Mouse (Mus musculus) neural tube, embryonic 11.5 days (tissue): Measurements from ENCODE around the gene Clcn7. TPM values are rescaled to one million over a fixed set of nuclear protein-coding genes. Genes with fewer than 3 reads are reported as not detected.

Experiments
- ATAC-seq: fragments of 200-750 bp; cut with Nextera tagmentation; 2 replicates; pipeline ENCODE4 v1.8.0; 2017; ENCODE audit warnings: moderate number of reproducible peaks, mild to moderate bottlenecking, moderate TSS enrichment, moderate library complexity; ENCODE audit not compliant: insufficient read depth, low FRiP score, low TSS enrichment
- DNase-seq: peaks from one replicate; pipeline ENCODE4 v3.0.0-alpha.2; 2015; ENCODE audit warnings: low spot score
- H3K27ac ChIP-seq: fragments of 300-500 bp; sonication (generic); 2 replicates; pipeline ENCODE4 v1.5.1; 2014; ENCODE audit warnings: low read depth, mild to moderate bottlenecking, low read length
- H3K27me3 ChIP-seq: fragments of 300-500 bp; sonication (generic); 2 replicates; pipeline ENCODE4 v1.6.1; 2014; ENCODE audit warnings: mild to moderate bottlenecking, low read length, mixed read lengths; ENCODE audit not compliant: control insufficient read depth, insufficient read depth
- H3K36me3 ChIP-seq: fragments of 300-500 bp; sonication (generic); 2 replicates; pipeline ENCODE4 v1.6.1; 2014; ENCODE audit warnings: mild to moderate bottlenecking, low read length, moderate library complexity, mixed read lengths; ENCODE audit not compliant: control insufficient read depth, insufficient read depth
- H3K4me1 ChIP-seq: fragments of 300-500 bp; sonication (generic); 2 replicates; pipeline ENCODE4 v1.6.1; 2014; ENCODE audit warnings: low read length, mixed read lengths; ENCODE audit not compliant: control insufficient read depth, insufficient read depth
- H3K4me2 ChIP-seq: fragments of 300-500 bp; sonication (generic); 2 replicates; pipeline ENCODE4 v1.6.1; 2014; ENCODE audit warnings: low read depth, mild to moderate bottlenecking, moderate library complexity
- H3K4me3 ChIP-seq: fragments of 300-500 bp; sonication (generic); 2 replicates; pipeline ENCODE4 v1.5.1; 2014; ENCODE audit warnings: low read depth, low read length
- H3K9ac ChIP-seq: fragments of 300-500 bp; sonication (generic); 2 replicates; pipeline ENCODE4 v1.6.1; 2014; ENCODE audit warnings: mild to moderate bottlenecking, low read length
- H3K9me3 ChIP-seq: fragments of 300-500 bp; sonication (generic); 2 replicates; pipeline ENCODE4 v1.6.1; 2016; ENCODE audit warnings: low read length; ENCODE audit not compliant: control insufficient read depth
- whole genome bisulfite sequencing: fragments of 180-500 bp; shearing (Covaris S2); extraction: QIAGEN DNeasy Blood & Tissue Kit; methylation state at CpG from one replicate; pipeline ENCODE4 v1.1.7; 2014; 5-methylcytosine and 5-hydroxymethylcytosine counted together
- polyA plus RNA-seq: library from polyadenylated mRNA; unstranded; fragments of >200 nt; fragmentation: Nextera tagmentation; extraction: Ambion mirVana; gene quantifications from 2 replicates; pipeline ENCODE4 v1.2.1, GENCODE M21; 2014

The Clcn7 gene
- polyA plus RNA-seq, 1 experiment from 2014 or later: 20.5 TPM

GRCm38 (mm10) chr17:25211705-25212104 lies 78.5 kb downstream of the Clcn7 start:
- Histone ChIP-seq H3K9ac (no peak overlapping the region), H3K4me1 (no peaks in the 10 kb centered on the region), H3K4me2 (no peak overlapping the region), H3K9me3 (no peaks in the 10 kb centered on the region), H3K27ac (no peak overlapping the region), H3K4me3 (no peak overlapping the region), H3K27me3 (no peaks in the 10 kb centered on the region), H3K36me3 (peaks cover 17% of the 10 kb centered on the region)
- WGBS: 92% methylated on average over 4 of the region's 4 CpGs
- ATAC-seq (no peak), DNase-seq (no peak)

Other genes starting within 250 kb of the Clcn7 start
- 82.3 and 88.8 TPM in 2 replicates for gene Nubp2, start 247.0 kb upstream of the Clcn7 start, polyA plus RNA-seq
- 45.2 and 49.6 TPM in 2 replicates for gene Spsb3, start 246.7 kb upstream of the Clcn7 start, polyA plus RNA-seq
- 28.9 and 29.7 TPM in 2 replicates for gene Eme2, start 238.3 kb upstream of the Clcn7 start, polyA plus RNA-seq
- gene Mrps34, start 238.3 kb upstream of the Clcn7 start, polyA plus RNA-seq: 75.3 and 81.6 TPM in 2 replicates
- gene Nme3, start 236.9 kb upstream of the Clcn7 start, polyA plus RNA-seq: 38.4 and 57.1 TPM in 2 replicates
- 47.8 and 57.5 TPM in 2 replicates for gene Mapk8ip3, start 196.4 kb upstream of the Clcn7 start, polyA plus RNA-seq
- 203 and 204 TPM in 2 replicates for gene Jpt2, start 172.7 kb upstream of the Clcn7 start, polyA plus RNA-seq
- gene Cramp1l, start 117.6 kb upstream of the Clcn7 start, polyA plus RNA-seq: 11.9 and 12.6 TPM in 2 replicates
- gene Ift140, start 117.3 kb upstream of the Clcn7 start, polyA plus RNA-seq: 21.9 and 25.8 TPM in 2 replicates
- 11.4 and 13.3 TPM in 2 replicates for gene Tmem204, start 49.8 kb upstream of the Clcn7 start, polyA plus RNA-seq
- 29.9 and 31.8 TPM in 2 replicates for gene Telo2, start 17.4 kb upstream of the Clcn7 start, polyA plus RNA-seq
- gene Ptx4, start 12.6 kb upstream of the Clcn7 start, polyA plus RNA-seq: not detected in 2 replicates
- gene Ccdc154, start 29.1 kb downstream of the Clcn7 start, polyA plus RNA-seq: not detected in 2 replicates
- gene Gm38655, start 42.1 kb downstream of the Clcn7 start, polyA plus RNA-seq: not detected in 2 replicates
- gene BC003965, start 51.2 kb downstream of the Clcn7 start, polyA plus RNA-seq: 30.5 and 31.8 TPM in 2 replicates
- 5.6 and 6.9 TPM in 2 replicates for gene Unkl, start 55.0 kb downstream of the Clcn7 start, polyA plus RNA-seq
- 51.9 and 58.7 TPM in 2 replicates for gene Gnptg, start 106.7 kb downstream of the Clcn7 start, polyA plus RNA-seq
- gene Tsr3, start 106.8 kb downstream of the Clcn7 start, polyA plus RNA-seq: 59.8 and 63.6 TPM in 2 replicates
- 1.4 and 1.8 TPM in 2 replicates for gene Baiap3, start 123.0 kb downstream of the Clcn7 start, polyA plus RNA-seq
- gene Ube2i, start 141.2 kb downstream of the Clcn7 start, polyA plus RNA-seq: 774 and 803 TPM in 2 replicates
- 0.25 TPM in 1 of 2 replicates, not detected in the other for gene Prss34, start 165.0 kb downstream of the Clcn7 start, polyA plus RNA-seq
- gene Prss28, start 175.3 kb downstream of the Clcn7 start, polyA plus RNA-seq: not detected in 2 replicates
- not detected in 2 replicates for gene Prss29, start 185.3 kb downstream of the Clcn7 start, polyA plus RNA-seq
- not detected in 2 replicates for gene Tpsab1, start 212.2 kb downstream of the Clcn7 start, polyA plus RNA-seq
- not detected in 2 replicates for gene Tpsb2, start 232.9 kb downstream of the Clcn7 start, polyA plus RNA-seq
- 0.37 and 0.46 TPM in 2 replicates for gene Tpsg1, start 235.9 kb downstream of the Clcn7 start, polyA plus RNA-seq